Mouse (Mus musculus) bone marrow macrophage, adult 2 months (primary cell): ENCODE data around the gene 2300002M23Rik.

Experiments
- CTCF ChIP-seq: IDR thresholded peaks from 2 replicates; pipeline ENCODE4 v1.5.1; 2012; ENCODE audit warnings: low read depth, mild to moderate bottlenecking, low read length, moderate library complexity
- POLR2A ChIP-seq: IDR thresholded peaks from 2 replicates; pipeline ENCODE4 v1.6.1; 2012; ENCODE audit warnings: mild to moderate bottlenecking, low read depth, low read length, borderline replicate concordance

DNA sequence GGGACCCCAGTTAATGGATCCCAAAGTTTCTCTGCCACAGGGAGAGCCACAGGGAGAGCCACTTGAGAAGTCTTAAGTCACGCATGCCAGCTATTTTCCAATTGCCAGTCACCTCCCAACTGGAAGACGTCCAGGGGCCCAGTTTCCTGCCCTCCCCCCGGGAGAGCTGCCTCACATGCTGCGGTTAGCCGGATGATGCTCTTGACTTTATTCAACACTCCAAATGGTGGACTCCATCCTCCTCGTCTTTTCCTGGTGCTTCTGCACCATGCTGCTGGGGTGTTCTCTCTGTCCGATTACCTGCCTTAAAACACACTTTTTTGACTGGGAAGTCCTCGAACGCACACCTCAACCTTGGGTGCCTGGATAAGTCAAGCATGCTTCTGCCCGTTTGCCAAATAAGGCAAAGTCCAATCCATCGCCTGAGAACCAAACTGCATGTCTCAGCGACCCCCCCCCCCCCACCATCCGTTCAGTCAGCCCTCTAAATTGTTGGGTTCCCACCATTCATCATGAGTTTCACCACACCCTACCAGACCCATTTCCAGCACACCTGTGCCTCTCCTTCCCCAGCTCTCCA, 11.0 kb upstream of the 2300002M23Rik start:
- TF ChIP-seq CTCF, result no peak
- no peak for TF ChIP-seq POLR2A
